Mouse (Mus musculus) subcutaneous adipose tissue, adult 2 months (tissue): ENCODE measurements around the gene Prr11. TPM values are rescaled to one million over a fixed set of nuclear protein-coding genes. Genes with fewer than 3 reads are reported as not detected.

Source experiments
- polyA plus RNA-seq: library from polyadenylated mRNA; depleted of rRNA; stranded (reverse); fragments of >200 nt; gene quantifications from 2 replicates; pipeline ENCODE4 v1.2.3, GENCODE M21; 2012; ENCODE audit warnings: low replicate concordance; rRNA removed

The Prr11 gene
- polyA plus RNA-seq = 0.39 and 1.8 TPM in 2 replicates

GRCm38 (mm10) chr11:87108409-87108754 lies at the start of gene Prr11:
Gene Prr11, minus strand, starts transcription at chr11:87108708.

DNA sequence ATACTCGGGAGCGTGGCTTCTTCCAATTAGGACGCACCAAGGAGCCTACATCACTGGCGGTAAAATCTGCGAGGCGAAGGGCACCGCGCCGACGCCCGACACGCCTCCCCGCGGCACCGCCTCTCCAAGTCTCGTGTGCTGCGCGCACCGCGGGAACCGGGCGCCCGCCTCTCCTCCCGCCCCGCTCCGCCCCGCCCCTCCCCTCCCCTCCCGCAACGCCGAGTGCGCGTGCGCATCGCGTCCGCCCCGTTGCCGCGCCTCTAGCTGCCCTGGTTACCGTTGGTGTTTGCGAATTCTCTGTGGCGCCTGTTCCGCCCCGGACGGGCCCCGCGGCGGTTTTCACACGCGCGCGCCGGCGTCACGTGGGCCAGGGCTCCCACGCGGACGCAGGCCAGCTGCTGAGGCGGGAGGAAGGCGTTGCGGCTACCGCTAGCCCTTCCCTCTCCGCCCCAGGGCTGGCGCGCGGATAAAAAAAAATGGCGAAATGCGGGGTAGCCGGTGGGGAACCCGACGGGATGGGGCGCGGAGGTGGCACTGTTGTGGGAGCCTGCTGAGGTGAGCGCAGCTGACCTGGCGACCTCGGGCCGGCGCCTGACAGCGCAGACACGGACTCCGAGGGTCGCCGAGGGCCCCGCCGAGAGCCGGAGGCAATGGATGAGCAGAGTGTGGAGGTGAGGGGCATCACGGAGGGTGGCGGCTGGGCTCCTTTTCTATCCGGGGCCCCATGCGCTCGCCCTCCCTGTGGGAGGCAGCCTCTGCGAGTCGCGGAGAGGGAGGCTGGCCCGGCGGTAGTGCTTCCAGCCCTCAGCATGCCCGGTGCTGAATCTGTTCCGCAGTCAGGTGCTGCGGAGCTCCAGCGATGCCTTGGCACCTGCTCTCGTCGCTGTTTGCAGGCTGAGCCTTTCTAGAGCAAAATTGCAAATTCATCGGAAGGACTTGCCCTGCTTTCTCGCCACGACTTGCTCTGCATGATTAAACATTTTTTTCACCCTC lies 18.6 kb upstream of the Prr11 start, which contains the start of gene Trim37:
Gene Trim37 (plus strand): TSS at position 254 of the 993 bp plus-strand sequence.

DNA sequence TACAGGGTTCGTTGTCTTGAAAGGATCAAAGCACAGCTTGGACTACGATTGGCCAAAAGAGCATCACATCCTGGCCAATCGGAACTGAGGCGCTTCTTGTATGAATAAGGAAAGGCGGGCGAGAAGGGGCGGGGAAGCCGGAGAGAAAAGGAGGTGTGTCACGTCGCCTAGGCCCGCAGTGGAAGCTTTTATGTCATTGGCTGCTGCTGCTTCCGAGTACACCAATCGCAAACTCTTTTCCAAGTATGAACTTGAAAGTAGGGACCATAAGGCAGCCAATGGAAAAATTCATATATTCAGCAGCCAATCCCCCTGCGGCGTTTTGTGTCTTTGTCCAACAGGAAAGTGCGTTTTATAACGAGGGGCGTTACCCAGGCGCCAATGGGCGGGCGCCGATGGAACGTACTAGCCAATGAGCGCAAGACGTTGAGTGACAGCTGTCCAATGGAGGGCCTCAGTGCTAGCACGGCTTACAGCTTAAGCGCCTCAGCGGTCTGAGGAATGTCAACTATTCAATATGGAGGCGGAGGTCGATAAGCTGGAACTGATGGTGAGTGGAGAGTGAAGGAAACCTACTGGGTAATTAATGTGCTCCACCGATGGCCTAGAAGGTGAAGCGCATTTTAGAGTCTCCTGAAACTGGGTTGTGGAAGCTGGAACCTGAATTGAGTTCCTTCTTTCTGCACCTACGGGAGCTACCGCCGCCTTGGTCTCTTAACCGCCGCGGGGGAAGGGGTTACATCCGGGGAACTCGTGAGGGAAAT lies 429 bp upstream of the Prr11 start, which contains the start of gene Ska2:
Gene Ska2 (plus strand): TSS at position 480 of the 764 bp plus-strand sequence.

DNA sequence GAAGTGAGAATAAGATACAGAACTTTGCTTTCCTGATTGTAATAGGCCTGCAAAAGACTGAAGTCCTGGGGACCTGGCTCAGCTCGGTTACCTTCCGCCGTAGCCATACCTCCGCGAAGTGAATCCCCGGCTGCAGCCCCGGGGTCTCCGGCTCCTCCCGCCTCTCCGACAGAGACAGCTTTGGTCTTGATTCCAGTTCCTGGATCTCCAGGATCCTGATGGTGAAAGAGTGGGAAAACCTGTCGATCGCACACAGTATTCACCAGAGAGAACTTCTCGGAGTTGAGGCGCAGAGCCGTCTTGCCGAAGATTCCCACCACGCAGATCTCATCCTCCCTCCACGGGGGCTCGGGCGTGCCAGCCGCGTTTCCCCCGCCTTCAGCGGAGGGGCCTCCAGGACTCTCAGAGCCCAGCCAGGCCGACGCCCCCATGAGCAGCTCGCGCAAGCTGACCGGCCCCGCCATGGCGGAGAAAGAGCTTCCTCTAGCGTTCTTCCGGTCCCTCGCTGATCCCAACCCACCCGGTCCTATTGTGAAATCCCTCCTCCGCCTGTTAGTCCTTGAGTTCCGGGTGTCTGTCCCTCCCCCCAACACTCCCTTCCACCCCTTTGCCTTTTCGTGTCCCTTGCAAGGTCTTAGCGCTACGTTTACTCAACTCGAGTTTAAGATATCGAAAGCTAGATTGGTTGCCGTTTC lies 22.1 kb downstream of the Prr11 start, which contains the start of gene Smg8:
Gene Smg8 (minus strand): TSS at position 485 of the 695 bp plus-strand sequence.

GRCm38 (mm10) chr11:87073866-87074440 lies 34.6 kb downstream of the Prr11 start, which contains the start of gene Gdpd1:
Gene Gdpd1, minus strand, starts transcription at chr11:87074062.

Other genes with a start within 250 kb of the Prr11 start
- gene Ypel2, start 115.0 kb downstream of the Prr11 start, polyA plus RNA-seq = 12.5 and 14.9 TPM in 2 replicates
- gene Gdpd1, start 34.6 kb downstream of the Prr11 start, polyA plus RNA-seq = 1.0 and 5.0 TPM in 2 replicates
- 7.0 and 11.9 TPM in 2 replicates for gene Smg8, start 21.9 kb downstream of the Prr11 start, polyA plus RNA-seq
- 3.1 and 5.0 TPM in 2 replicates for gene Ska2, start 526 bp upstream of the Prr11 start, polyA plus RNA-seq
- gene Trim37, start 18.4 kb upstream of the Prr11 start, polyA plus RNA-seq = 3.7 and 6.0 TPM in 2 replicates